Mouse (Mus musculus): Measurements from ENCODE around the gene Mgat1.
"Not testable (repeated sequence)": the region's sequence is repeated elsewhere in the genome, so short reads cannot be mapped to it uniquely, and the experiment has no call there.

The Mgat1 gene

DNA sequence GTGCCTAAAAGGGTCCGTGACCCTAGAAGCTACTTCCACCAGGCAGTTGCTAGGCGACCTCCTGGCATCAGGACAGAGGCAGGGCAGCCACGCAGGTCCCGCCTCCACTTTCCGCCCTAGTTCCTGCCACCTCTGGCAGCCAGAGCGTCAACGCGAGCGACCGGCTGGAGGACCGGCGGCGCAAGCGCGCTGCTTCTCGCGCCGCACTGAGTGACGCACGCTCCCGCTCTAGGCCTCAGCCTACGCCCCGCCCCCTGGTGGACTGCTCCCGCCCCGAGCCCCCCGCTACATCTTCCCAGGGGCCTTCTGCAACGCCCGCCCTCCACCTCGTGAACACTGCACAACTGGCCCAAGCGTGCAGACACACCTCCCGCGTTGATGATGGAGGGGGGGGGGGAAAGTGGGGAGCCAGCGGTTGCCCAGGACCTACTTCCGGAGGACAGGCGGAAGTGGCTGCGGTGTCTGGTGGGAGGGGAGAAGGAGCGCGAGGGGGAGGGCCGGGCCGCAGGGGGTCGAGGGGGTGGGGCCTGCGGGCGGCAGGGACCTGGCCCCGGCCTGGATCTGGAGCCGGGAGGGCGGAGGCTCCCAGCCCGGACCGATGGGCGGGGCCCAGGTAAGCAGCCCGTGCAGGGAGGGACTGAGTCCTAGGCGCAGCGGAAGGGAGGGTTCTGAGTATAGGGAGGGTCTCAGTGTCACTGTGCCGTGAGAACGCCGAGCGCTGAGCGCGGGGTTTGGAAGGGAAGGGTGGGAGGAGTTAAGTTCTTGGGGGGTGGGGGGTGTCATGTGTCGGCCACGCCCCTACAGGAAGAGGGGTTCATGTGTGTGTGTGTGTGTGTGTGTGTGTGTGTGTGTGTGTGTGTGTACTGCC lies at the start of gene Mgat1:
Mgat1 (plus strand) TSS at position 465 of the 868 bp plus-strand sequence.
- DNase-seq (ENCODE audit: low spot score in 2 of 2), result peak; percentile 90 to 96

DNA sequence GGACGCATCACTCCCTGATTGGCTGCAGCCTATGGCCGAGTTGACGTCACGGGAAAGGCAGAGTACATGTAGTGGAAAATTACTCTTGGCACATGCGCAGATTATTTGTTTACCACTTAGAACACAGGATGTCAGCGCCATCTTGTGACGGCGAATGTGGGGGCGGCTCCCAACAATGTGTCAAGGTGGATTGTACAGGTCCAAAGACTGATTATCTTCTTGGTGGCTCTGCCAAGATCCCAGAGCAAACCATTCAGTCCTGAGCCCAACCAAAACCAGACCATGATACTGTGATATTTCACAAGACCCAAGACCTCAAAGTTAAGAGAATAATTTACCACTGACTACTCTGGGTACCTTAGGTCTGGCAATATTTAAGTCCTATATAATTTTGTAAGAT lies 49.2 kb upstream of the Mgat1 start:
- not testable (repeated sequence) for DNase-seq (ENCODE audit: low spot score in 2 of 2)

- no peak for DNase-seq (ENCODE audit: low spot score in 2 of 2)
Observed at GRCm38 (mm10) chr11:49195819-49196322, 48.1 kb upstream of the Mgat1 start.

- no peak for DNase-seq (ENCODE audit: low spot score in 2 of 2)
Observed at GRCm38 (mm10) chr11:49200666-49201065, 43.3 kb upstream of the Mgat1 start.

- DNase-seq (ENCODE audit: low spot score in 2 of 2), result no peak
Observed at GRCm38 (mm10) chr11:49201142-49201541, 42.8 kb upstream of the Mgat1 start.

DNA sequence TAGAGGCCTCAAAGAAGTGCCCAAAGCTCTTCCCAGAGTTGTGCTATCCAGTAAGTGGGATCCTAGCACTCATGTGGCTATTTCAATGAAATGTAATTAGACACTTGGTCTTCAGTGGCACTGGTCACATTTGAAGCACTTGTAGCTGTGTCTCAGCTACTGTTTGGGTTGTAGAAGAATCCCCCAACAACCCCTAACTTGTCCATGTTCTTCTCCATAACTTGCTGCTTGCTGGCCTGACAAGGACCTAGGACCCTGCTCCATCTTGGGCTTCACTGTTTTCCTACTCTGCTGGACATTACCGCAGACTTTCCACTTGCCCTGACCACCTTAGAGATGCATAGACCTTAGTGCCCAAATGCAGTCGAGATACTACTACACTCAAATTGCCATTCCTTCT lies 41.9 kb upstream of the Mgat1 start:
- DNase-seq (ENCODE audit: low spot score in 2 of 2), result no peak

GRCm38 (mm10) chr11:49202523-49203061 lies 41.4 kb upstream of the Mgat1 start:
- DNase-seq (ENCODE audit: low spot score in 2 of 2), result peak; percentile 19 to 67

DNA sequence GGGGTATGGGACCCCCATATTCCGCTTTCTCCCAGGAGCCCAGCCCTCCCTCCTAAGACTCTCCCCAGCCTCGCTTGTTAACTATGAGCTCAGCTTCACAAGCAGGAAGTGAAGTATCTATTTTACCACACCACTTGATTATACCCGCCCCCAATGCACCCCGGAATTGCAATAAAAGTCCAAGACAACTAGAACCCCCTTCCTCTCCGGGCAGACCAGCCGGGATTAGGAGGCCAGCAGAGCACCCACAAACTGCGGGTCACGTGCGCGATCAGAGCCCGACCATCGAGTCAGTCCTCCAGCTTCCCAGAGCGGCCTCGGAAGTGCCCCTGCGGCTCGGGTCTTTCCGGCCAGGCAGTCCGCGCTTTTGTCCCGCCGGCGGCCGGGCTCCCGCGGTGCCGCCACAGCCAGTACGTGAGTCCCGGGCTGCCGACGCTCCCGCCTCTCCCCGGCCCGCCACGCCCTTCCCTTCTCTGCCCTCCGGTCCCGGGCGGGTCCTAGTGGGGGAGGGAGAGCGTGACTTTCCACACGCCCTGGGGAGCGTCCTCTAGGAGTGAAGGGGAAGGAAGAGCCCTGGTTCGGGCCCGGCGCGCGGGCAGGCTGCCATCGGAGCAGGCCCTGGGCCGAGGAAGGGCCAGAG lies 40.7 kb upstream of the Mgat1 start, which contains the start of gene Zfp62:
Zfp62 (plus strand) TSS at position 164 of the 640 bp plus-strand sequence.
- DNase-seq (ENCODE audit: low spot score in 2 of 2), result peak; percentile 93 to 97

GRCm38 (mm10) chr11:49203771-49204497 lies 40.1 kb upstream of the Mgat1 start:
- DNase-seq (ENCODE audit: low spot score in 2 of 2), result peak in 1 of 2 experiments; percentile 39

- no peak for DNase-seq (ENCODE audit: low spot score in 2 of 2)
Observed at GRCm38 (mm10) chr11:49205080-49205590, 38.9 kb upstream of the Mgat1 start.

DNA sequence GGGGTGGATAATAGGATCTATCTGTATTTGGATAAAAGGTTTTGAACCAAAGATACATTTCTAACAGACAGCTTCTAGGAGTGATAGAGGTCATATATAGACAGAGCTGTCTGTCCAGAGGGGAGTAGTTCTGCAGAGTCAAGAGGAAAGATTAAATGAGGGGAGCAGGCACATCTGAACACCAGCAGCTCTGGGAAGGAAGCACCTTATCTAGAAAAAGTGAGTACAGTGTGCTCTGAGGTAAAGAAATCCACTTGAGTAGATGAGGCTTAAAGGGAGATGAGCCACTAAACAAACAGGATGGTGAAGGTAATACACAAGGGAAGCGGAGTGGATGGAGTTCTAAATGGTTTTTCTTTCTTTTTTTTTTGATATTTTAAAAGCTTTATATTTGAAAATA lies 36.5 kb upstream of the Mgat1 start:
- no peak for DNase-seq (ENCODE audit: low spot score in 2 of 2)

DNA sequence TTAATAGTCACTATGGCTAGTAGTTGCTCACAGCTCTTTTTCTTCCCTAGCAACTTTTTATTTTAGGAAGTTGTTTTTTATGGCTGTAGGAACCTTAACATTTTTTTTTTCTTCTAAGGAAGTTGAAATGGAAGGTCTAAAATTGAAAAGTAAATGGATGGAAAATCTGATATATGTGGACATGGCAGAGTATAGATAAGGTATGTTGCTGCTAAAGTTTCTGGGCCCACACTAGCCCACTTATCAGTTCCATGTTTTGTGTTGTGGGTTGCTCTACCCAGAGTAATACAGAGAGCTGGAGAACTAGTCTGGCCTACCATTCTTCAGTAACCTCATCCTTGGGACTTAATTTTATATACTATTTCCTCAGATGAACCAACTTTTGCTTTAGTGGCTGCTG lies 31.4 kb upstream of the Mgat1 start:
- no peak for DNase-seq (ENCODE audit: low spot score in 2 of 2)

GRCm38 (mm10) chr11:49213505-49213904 lies 30.5 kb upstream of the Mgat1 start:
- no peak for DNase-seq (ENCODE audit: low spot score in 2 of 2)

- no peak for DNase-seq (ENCODE audit: low spot score in 2 of 2)
Observed at GRCm38 (mm10) chr11:49219271-49219670, 24.7 kb upstream of the Mgat1 start.

- no peak for DNase-seq (ENCODE audit: low spot score in 2 of 2)
Observed at GRCm38 (mm10) chr11:49224455-49224854, 19.5 kb upstream of the Mgat1 start.

- DNase-seq (ENCODE audit: low spot score in 2 of 2), result no peak
Observed at GRCm38 (mm10) chr11:49232781-49233180, 11.2 kb upstream of the Mgat1 start.

GRCm38 (mm10) chr11:49235459-49236207 lies 8.4 kb upstream of the Mgat1 start:
- no peak for DNase-seq (ENCODE audit: low spot score in 2 of 2)

DNA sequence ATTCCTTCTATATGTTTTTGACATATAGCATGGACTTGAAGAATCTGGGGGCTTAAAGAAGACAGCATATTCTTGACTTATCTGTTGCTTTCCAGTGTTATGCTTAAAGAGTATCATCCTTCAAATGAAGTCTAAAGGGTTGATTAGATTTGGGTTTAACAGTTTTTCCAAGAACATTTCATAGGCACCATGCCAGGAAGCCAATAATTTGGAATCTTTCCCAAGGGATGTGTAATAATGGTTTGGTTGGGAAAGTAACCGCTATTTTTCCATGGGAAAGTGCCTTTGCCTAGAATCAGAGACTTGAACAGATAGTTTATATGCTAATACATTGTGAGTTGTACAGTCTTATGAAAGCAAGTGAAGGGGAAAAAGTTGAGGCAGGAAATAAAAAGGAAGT lies 7.1 kb upstream of the Mgat1 start:
- DNase-seq (ENCODE audit: low spot score in 2 of 2), result no peak

GRCm38 (mm10) chr11:49237532-49237931 lies 6.5 kb upstream of the Mgat1 start:
- no peak for DNase-seq (ENCODE audit: low spot score in 2 of 2)

- DNase-seq (ENCODE audit: low spot score in 2 of 2), result no peak
Observed at GRCm38 (mm10) chr11:49240310-49240709, 3.7 kb upstream of the Mgat1 start.

GRCm38 (mm10) chr11:49240874-49241273 lies 3.1 kb upstream of the Mgat1 start:
- no peak for DNase-seq (ENCODE audit: low spot score in 2 of 2)

Data from spleen, postnatal 4 days (tissue).